Mouse (Mus musculus) c-Kit-positive CD71-positive TER-119-positive erythroid progenitor cells, embryonic 14.5 days (primary cell): Measurements from ENCODE around the gene Zfp383.
"Not testable (repeated sequence)": the region's sequence is repeated elsewhere in the genome, so short reads cannot be mapped to it uniquely, and the experiment has no call there.

Experiments
- DNase-seq: peaks from one replicate; pipeline ENCODE4 v3.0.0-alpha.2; 2013; ENCODE audit warnings: low spot score

Zfp383 gene

GRCm38 (mm10) chr7:29908130-29908950 is at the start of gene Zfp383:
Zfp383 (plus strand) TSS chr7:29908223.
- DNase-seq, result peak; percentile 57

- peak; percentile 72 for DNase-seq
Observed at GRCm38 (mm10) chr7:29859532-29860517, 48.2 kb upstream of the Zfp383 start, which contains the start of gene Zfp420. Zfp420 (plus strand) TSS chr7:29859979.

- DNase-seq, result peak; percentile 8
Observed at GRCm38 (mm10) chr7:29861660-29862059, 46.4 kb upstream of the Zfp383 start.

- no peak for DNase-seq
Observed at GRCm38 (mm10) chr7:29874256-29874655, 33.8 kb upstream of the Zfp383 start.

GRCm38 (mm10) chr7:29877561-29877960 is 30.5 kb upstream of the Zfp383 start:
- DNase-seq, result not testable (repeated sequence)

GRCm38 (mm10) chr7:29880056-29880455 is 28.0 kb upstream of the Zfp383 start:
- DNase-seq, result no peak

GRCm38 (mm10) chr7:29880916-29881315 is 27.1 kb upstream of the Zfp383 start:
- no peak for DNase-seq

- DNase-seq, result no peak
Observed at GRCm38 (mm10) chr7:29890501-29890900, 17.5 kb upstream of the Zfp383 start.

- no peak for DNase-seq
Observed at GRCm38 (mm10) chr7:29892756-29893155, 15.3 kb upstream of the Zfp383 start.

GRCm38 (mm10) chr7:29898351-29898750 is 9.7 kb upstream of the Zfp383 start:
- no peak for DNase-seq

GRCm38 (mm10) chr7:29904101-29904500 is 3.9 kb upstream of the Zfp383 start:
- DNase-seq, result no peak

- peak; percentile 70 for DNase-seq
Observed at GRCm38 (mm10) chr7:29905966-29906681, 1.9 kb upstream of the Zfp383 start, which contains the start of gene Zfp27. Zfp27 (minus strand) TSS chr7:29906572.

GRCm38 (mm10) chr7:29906682-29907058 is 1.4 kb upstream of the Zfp383 start:
- no peak for DNase-seq

GRCm38 (mm10) chr7:29907206-29907605 is 817 bp upstream of the Zfp383 start:
- DNase-seq, result no peak

- DNase-seq, result no peak
Observed at GRCm38 (mm10) chr7:29910252-29910651, 2.2 kb downstream of the Zfp383 start.

GRCm38 (mm10) chr7:29912172-29912571 is 4.1 kb downstream of the Zfp383 start:
- DNase-seq, result no peak

- DNase-seq, result no peak
Observed at GRCm38 (mm10) chr7:29917371-29918061, 9.5 kb downstream of the Zfp383 start.

- no peak for DNase-seq
Observed at GRCm38 (mm10) chr7:29918062-29918453, 10.0 kb downstream of the Zfp383 start.

GRCm38 (mm10) chr7:29921439-29922093 is 13.5 kb downstream of the Zfp383 start:
- no peak for DNase-seq

- DNase-seq, result no peak
Observed at GRCm38 (mm10) chr7:29922780-29923179, 14.8 kb downstream of the Zfp383 start.

- DNase-seq, result no peak
Observed at GRCm38 (mm10) chr7:29938856-29939255, 30.8 kb downstream of the Zfp383 start.
